Mouse (Mus musculus) forebrain, postnatal 0 days (tissue): ENCODE measurements at regions not wholly inside any gene's neighbourhood (a gene's known extent, or its start where the extent isn't known, plus 50 kb on each side); places are given as distances from the start of the nearest gene placed in this dataset.

Source experiments
- ATAC-seq: fragments of 200-750 bp; cut with Nextera tagmentation; 2 replicates; pipeline ENCODE4 v1.8.0; 2017; ENCODE audit warnings: mild to moderate bottlenecking, moderate library complexity
- DNase-seq: peaks from one replicate; pipeline ENCODE4 v3.0.0-alpha.2; 2015
- H3K27ac ChIP-seq: fragments of 300-500 bp; sonication (generic); 2 replicates; pipeline ENCODE4 v1.5.1; 2014; ENCODE audit warnings: low read depth, mild to moderate bottlenecking, antibody characterized with exemption, low read length, moderate library complexity, mixed read lengths
- H3K27me3 ChIP-seq: fragments of 300-500 bp; sonication (generic); 2 replicates; pipeline ENCODE4 v1.6.1; 2014; ENCODE audit warnings: mild to moderate bottlenecking, low read length, mixed read lengths; ENCODE audit not compliant: insufficient read depth
- H3K36me3 ChIP-seq: fragments of 300-500 bp; sonication (generic); 2 replicates; pipeline ENCODE4 v1.6.1; 2014; ENCODE audit warnings: mild to moderate bottlenecking, moderate library complexity; ENCODE audit not compliant: insufficient read depth
- H3K4me1 ChIP-seq: fragments of 300-500 bp; sonication (generic); 2 replicates; pipeline ENCODE4 v1.6.1; 2014; ENCODE audit warnings: antibody characterized with exemption; ENCODE audit not compliant: insufficient read depth
- H3K4me2 ChIP-seq: fragments of 300-500 bp; sonication (generic); 2 replicates; pipeline ENCODE4 v1.6.1; 2014; ENCODE audit warnings: low read depth, mild to moderate bottlenecking, moderate library complexity
- H3K4me3 ChIP-seq: fragments of 300-500 bp; sonication (generic); 2 replicates; pipeline ENCODE4 v1.5.1; 2014; ENCODE audit warnings: low read depth, low read length, mixed read lengths
- H3K9ac ChIP-seq: fragments of 300-500 bp; sonication (generic); 2 replicates; pipeline ENCODE4 v1.6.1; 2014; ENCODE audit warnings: mild to moderate bottlenecking
- H3K9me3 ChIP-seq: fragments of 300-500 bp; sonication (generic); 2 replicates; pipeline ENCODE4 v1.6.1; 2016; ENCODE audit warnings: low read length
- CTCF ChIP-seq: sonication (generic); IDR thresholded peaks from 2 replicates; pipeline ENCODE4 v1.5.1; 2016; ENCODE audit warnings: antibody characterized with exemption, control low read depth, low read depth
- WGBS: fragments of 180-500 bp; shearing (Covaris S2); extraction: QIAGEN DNeasy Blood & Tissue Kit; methylation state at CpG from one replicate; pipeline ENCODE4 v1.1.7; 2014; 5-methylcytosine and 5-hydroxymethylcytosine counted together

DNA sequence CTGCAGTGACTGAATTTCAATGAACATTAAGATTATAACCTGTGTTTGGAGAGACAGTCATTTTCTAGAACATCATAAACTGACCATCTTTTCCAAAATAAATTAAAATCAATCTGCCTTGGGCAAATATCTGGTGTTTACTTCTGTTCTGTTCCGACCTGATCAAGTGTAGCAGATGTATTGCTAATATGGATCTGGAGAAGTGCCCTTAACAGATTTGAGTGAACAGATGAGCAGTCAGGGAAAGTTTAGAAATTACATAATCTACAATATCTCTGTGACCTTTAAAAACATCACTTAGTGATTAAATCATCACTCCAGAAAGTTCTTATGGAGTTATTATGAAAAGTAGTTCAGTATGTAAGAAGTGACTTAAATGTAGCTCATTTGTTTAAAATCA is 1634.1 kb upstream of the B3galt2 start:
- Histone ChIP-seq H3K9ac (no peak overlapping the region), H3K4me3 (no peak overlapping the region), H3K27me3 (no peaks in the 10 kb centered on the region), H3K27ac (no peak overlapping the region), H3K4me2 (no peak overlapping the region), H3K4me1 (no peaks in the 10 kb centered on the region), H3K36me3 (no peaks in the 10 kb centered on the region), H3K9me3 (no peaks in the 10 kb centered on the region)
- WGBS = 57% methylated on average over 1 of the region's 1 CpGs
- no peak for DNase-seq
- no peak for TF ChIP-seq CTCF
- ATAC-seq = no peak

GRCm38 (mm10) chr1:142042751-142043150 is 1597.7 kb upstream of the B3galt2 start:
- Histone ChIP-seq H3K4me2 (no peak overlapping the region), H3K4me1 (no peaks in the 10 kb centered on the region), H3K27ac (no peak overlapping the region), H3K9ac (no peak overlapping the region), H3K36me3 (no peaks in the 10 kb centered on the region), H3K27me3 (no peaks in the 10 kb centered on the region), H3K9me3 (no peaks in the 10 kb centered on the region), H3K4me3 (no peak overlapping the region)
- no peak for TF ChIP-seq CTCF
- 64% methylated on average over 2 of the region's 2 CpGs for WGBS
- DNase-seq (peak; percentile 8), ATAC-seq (no peak)

- DNase-seq = no peak
Measured at GRCm38 (mm10) chr1:142055207-142055606, 1585.3 kb upstream of the B3galt2 start.

More at GRCm38 (mm10) chr1:142055207-142055606, 1585.3 kb upstream of the B3galt2 start:
- no peaks in the 10 kb centered on the region for H3K36me3 ChIP-seq
- H3K27me3 ChIP-seq = no peaks in the 10 kb centered on the region
- H3K4me3 ChIP-seq = no peak overlapping the region
- H3K4me1 ChIP-seq = no peaks in the 10 kb centered on the region
- no peaks in the 10 kb centered on the region for H3K9me3 ChIP-seq
- H3K27ac ChIP-seq = no peak overlapping the region
- no peak overlapping the region for H3K4me2 ChIP-seq
- no peak for ATAC-seq
- no peak overlapping the region for H3K9ac ChIP-seq
- TF ChIP-seq CTCF = no peak
